Mouse (Mus musculus): Measurements from ENCODE around the gene Ass1.

DNA sequence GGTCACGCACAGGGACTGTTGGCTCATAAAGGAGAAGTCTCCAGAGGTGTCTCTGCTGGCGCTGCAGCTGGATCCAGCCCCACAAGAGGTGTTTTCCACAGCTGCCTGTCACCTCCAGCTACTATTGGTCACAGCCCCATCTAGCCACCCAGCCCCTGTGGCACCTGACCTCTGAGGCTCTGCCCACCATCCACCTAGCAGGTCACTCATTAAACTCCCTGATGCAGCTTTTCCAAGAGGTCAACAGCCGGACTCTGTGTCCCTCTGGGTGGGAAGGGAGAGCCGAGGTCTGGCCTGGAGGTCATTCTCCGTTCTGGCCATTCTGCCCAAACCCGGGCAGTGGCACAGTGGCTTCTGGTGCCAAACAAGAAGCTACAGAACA is 5.5 kb upstream of the Ass1 start:
- no peak for TF ChIP-seq CTCF (IDR thresholded peaks at IDR 0.05; ENCODE audit: borderline replicate concordance, insufficient read depth, low read length)
- TF ChIP-seq POLR2A (IDR thresholded peaks at IDR 0.05; ENCODE audit: low read depth, low read length): no peak
